Mouse (Mus musculus): ENCODE measurements around the gene Npff. TPM values are rescaled to one million over a fixed set of nuclear protein-coding genes. Genes with fewer than 3 reads are reported as not detected.

The Npff gene
- total RNA-seq, 2 experiments from 2014 or later: 5.9 to 8.6 TPM

- DNase-seq (ENCODE audit: low spot score in 2 of 2): no peak
Observed at GRCm38 (mm10) chr15:102505073-102505769, 19.5 kb downstream of the Npff start.

- no peak for DNase-seq (ENCODE audit: low spot score in 2 of 2)
Observed at GRCm38 (mm10) chr15:102503924-102504782, 20.6 kb downstream of the Npff start.

GRCm38 (mm10) chr15:102503447-102503846 lies 21.3 kb downstream of the Npff start, which contains the start of gene Gm10337:
Gene Gm10337, plus strand, starts transcription at chr15:102503722.
- no peak for DNase-seq (ENCODE audit: low spot score in 2 of 2)

- DNase-seq (ENCODE audit: low spot score in 2 of 2): no peak
Observed at GRCm38 (mm10) chr15:102502254-102502840, 22.4 kb downstream of the Npff start.

- no peak for DNase-seq (ENCODE audit: low spot score in 2 of 2)
Observed at GRCm38 (mm10) chr15:102501084-102501814, 23.5 kb downstream of the Npff start.

- no peak for DNase-seq (ENCODE audit: low spot score in 2 of 2)
Observed at GRCm38 (mm10) chr15:102500479-102500878, 24.3 kb downstream of the Npff start.

- no peak for DNase-seq (ENCODE audit: low spot score in 2 of 2)
Observed at GRCm38 (mm10) chr15:102499851-102500250, 24.9 kb downstream of the Npff start.

GRCm38 (mm10) chr15:102499370-102499769 lies 25.4 kb downstream of the Npff start:
- DNase-seq (ENCODE audit: low spot score in 2 of 2): no peak

GRCm38 (mm10) chr15:102498322-102498721 lies 26.4 kb downstream of the Npff start:
- DNase-seq (ENCODE audit: low spot score in 2 of 2): no peak

- DNase-seq (ENCODE audit: low spot score in 2 of 2): no peak
Observed at GRCm38 (mm10) chr15:102487664-102488063, 37.1 kb downstream of the Npff start.

- DNase-seq (ENCODE audit: low spot score in 2 of 2): no peak
Observed at GRCm38 (mm10) chr15:102485853-102486252, 38.9 kb downstream of the Npff start.

- DNase-seq (ENCODE audit: low spot score in 2 of 2): no peak
Observed at GRCm38 (mm10) chr15:102483136-102483535, 41.6 kb downstream of the Npff start.

- no peak for DNase-seq (ENCODE audit: low spot score in 2 of 2)
Observed at GRCm38 (mm10) chr15:102474520-102474919, 50.2 kb downstream of the Npff start.

Other genes with a start within 250 kb of the Npff start
- gene Mfsd5, start 245.5 kb downstream of the Npff start, total RNA-seq (2021): 10 to 100 TPM; 34.4 to 36.7 TPM
- 10 to 100 TPM; 16.5 to 24.5 TPM for gene Espl1, start 228.7 kb downstream of the Npff start, total RNA-seq (2021)
- 100 to 1,000 TPM; 443 to 452 TPM for gene Pfdn5, start 198.8 kb downstream of the Npff start, total RNA-seq (2021)
- 10 to 100 TPM; 86.3 to 96.7 TPM for gene Myg1, start 193.2 kb downstream of the Npff start, total RNA-seq (2021)
- 10 to 100 TPM; 32.3 to 39.0 TPM for gene Aaas, start 174.2 kb downstream of the Npff start, total RNA-seq (2021)
- gene Sp7, start 157.8 kb downstream of the Npff start, total RNA-seq (2021): under 1 TPM; 0.31 to 0.48 TPM
- gene Sp1, start 118.8 kb downstream of the Npff start, total RNA-seq (2021): 100 to 1,000 TPM; 101 to 110 TPM
- 1 to 10 TPM; 2.8 to 3.1 TPM for gene Amhr2, start 79.6 kb downstream of the Npff start, total RNA-seq (2021)
- 10 to 100 TPM; 63.2 to 81.5 TPM for gene Prr13, start 65.9 kb downstream of the Npff start, total RNA-seq (2021)
- gene Pcbp2, start 54.4 kb downstream of the Npff start, total RNA-seq (2021): 100 to 1,000 TPM; 925 to 956 TPM
- 1 to 10 TPM in 1 of 2 experiments, not detected in 1; 4.3 TPM for gene Gm10337, start 21.2 kb downstream of the Npff start, total RNA-seq (2021)
- 10 to 100 TPM; 13.2 to 13.4 TPM for gene Map3k12, start 7.9 kb downstream of the Npff start, total RNA-seq (2021)
- gene Tarbp2, start 6.8 kb downstream of the Npff start, total RNA-seq (2021): 10 to 100 TPM; 52.8 to 53.2 TPM
- 1 to 10 TPM in 1 of 2 experiments, not detected in 1; 1.5 TPM for gene Gm28047, start 100.1 kb upstream of the Npff start, total RNA-seq (2021)
- 10 to 100 TPM; 81.4 to 87.1 TPM for gene Atf7, start 100.5 kb upstream of the Npff start, total RNA-seq (2021)
- gene Atp5g2, start 147.4 kb upstream of the Npff start, total RNA-seq (2021): 10 to 100 TPM; 18.1 to 18.2 TPM
- gene Calcoco1, start 197.2 kb upstream of the Npff start, total RNA-seq (2021): 100 to 1,000 TPM; 118 to 120 TPM

Data from adrenal gland, postnatal 4 days (tissue).